Mouse (Mus musculus): Measurements from ENCODE around the gene Ube3b. TPM values are rescaled to one million over a fixed set of nuclear protein-coding genes. Genes with fewer than 3 reads are reported as not detected.

Ube3b gene
- polyA plus RNA-seq (2015; fragmentation: Nextera tagmentation; extraction: Ambion mirVana): 20.4 and 37.9 TPM in 2 replicates

GRCm38 (mm10) chr5:114380209-114381012, at the start of gene Ube3b, which contains the start of gene Kctd10:
Ube3b (plus strand) TSS chr5:114380607.
Kctd10 (minus strand) TSS chr5:114380508.

GRCm38 (mm10) chr5:114443566-114444367, 63.4 kb downstream of the Ube3b start, which contains the start of the genes Mmab and Mvk:
Mmab (minus strand) TSS chr5:114444060.
Mvk (plus strand) TSS chr5:114444269.

Small RNA genes within 50 kb of the gene (microRNA-seq; reads per million reads assigned to microRNA genes)
- gene Mir7027 (ENCODE audit: borderline replicate concordance, insufficient number of aligned reads): not detected

Other genes starting within 250 kb of the Ube3b start
- 1.6 and 2.7 TPM in 2 replicates for gene Acacb, start 234.1 kb upstream of the Ube3b start, polyA plus RNA-seq (2015; fragmentation: Nextera tagmentation; extraction: Ambion mirVana)
- not detected in 2 replicates for gene Foxn4, start 106.8 kb upstream of the Ube3b start, polyA plus RNA-seq (2015; fragmentation: Nextera tagmentation; extraction: Ambion mirVana)
- gene Myo1h, start 91.4 kb upstream of the Ube3b start, polyA plus RNA-seq (2015; fragmentation: Nextera tagmentation; extraction: Ambion mirVana): 1.0 and 1.7 TPM in 2 replicates
- 72.0 and 95.4 TPM in 2 replicates for gene Kctd10, start 99 bp upstream of the Ube3b start, polyA plus RNA-seq (2015; fragmentation: Nextera tagmentation; extraction: Ambion mirVana)
- 13.0 and 13.7 TPM in 2 replicates for gene Mmab, start 63.5 kb downstream of the Ube3b start, polyA plus RNA-seq (2015; fragmentation: Nextera tagmentation; extraction: Ambion mirVana)
- 21.7 and 25.0 TPM in 2 replicates for gene Mvk, start 63.7 kb downstream of the Ube3b start, polyA plus RNA-seq (2015; fragmentation: Nextera tagmentation; extraction: Ambion mirVana)
- gene Fam222a, start 187.4 kb downstream of the Ube3b start, polyA plus RNA-seq (2015; fragmentation: Nextera tagmentation; extraction: Ambion mirVana): 5.0 and 9.2 TPM in 2 replicates

Measured in adrenal gland, postnatal 0 days (tissue).